Mouse (Mus musculus) ES-Bruce4 (cell line): Measurements from ENCODE around the gene Vcam1.

Source experiments
- CTCF ChIP-seq: IDR thresholded peaks from one replicate; pipeline ENCODE4 v1.8.1; 2011; ENCODE audit warnings: low read depth, low read length
- EP300 ChIP-seq: IDR thresholded peaks from 2 replicates; pipeline ENCODE4 v1.6.1; 2011; ENCODE audit warnings: low read depth, low read length; ENCODE audit not compliant: insufficient read depth
- POLR2A ChIP-seq: IDR thresholded peaks from one replicate; pipeline ENCODE4 v1.8.1; 2011; ENCODE audit warnings: low read length; ENCODE audit not compliant: insufficient read depth

DNA sequence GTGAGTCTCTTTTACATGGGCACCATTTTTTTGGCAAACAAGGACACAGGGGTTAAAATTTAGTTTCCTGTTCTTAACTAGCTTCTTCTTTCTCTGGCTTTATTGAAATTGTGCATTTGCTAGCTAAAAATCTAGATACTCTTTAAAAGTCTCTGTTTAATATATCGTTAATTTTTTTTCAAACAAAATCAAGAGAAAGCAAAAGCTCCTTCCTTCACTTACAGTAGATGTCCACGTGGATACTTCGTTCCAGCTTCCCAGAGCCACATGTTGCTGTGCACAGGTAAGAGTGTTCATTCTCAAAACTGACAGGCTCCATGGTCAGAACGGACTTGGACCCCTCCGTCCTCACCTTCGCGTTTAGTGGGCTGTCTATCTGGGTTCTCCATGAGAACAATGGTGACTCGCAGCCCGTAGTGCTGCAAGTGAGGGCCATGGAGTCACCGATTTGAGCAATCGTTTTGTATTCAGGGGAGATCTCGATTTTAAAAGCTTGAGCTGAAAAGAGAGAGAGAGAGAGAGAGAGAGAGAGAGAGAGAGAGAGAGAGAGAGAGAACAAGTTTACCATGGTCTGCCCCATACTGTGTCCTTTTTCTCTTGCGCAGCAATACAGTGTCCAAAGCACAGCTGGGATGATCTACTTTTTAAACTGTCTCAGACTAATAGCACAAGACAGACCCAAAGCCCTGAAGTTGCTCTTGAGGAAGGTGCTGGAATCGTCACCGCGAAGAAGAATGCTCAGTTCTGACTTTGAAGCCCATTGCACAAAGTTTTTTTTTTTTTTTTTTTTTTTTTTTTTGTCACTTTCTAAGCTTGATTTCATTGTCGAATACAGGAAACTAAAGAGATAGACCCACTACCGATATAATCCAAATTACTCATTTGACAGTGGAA, 930 bp downstream of the Vcam1 start:
- TF ChIP-seq POLR2A (no peak), CTCF (no peak), EP300 (no peak)
